Mouse (Mus musculus) ES-E14 (cell line): ENCODE data around the gene Amigo1. TPM values are rescaled to one million over a fixed set of nuclear protein-coding genes. Genes with fewer than 3 reads are reported as not detected.

ENCODE experiments used
- DNase-seq: peaks from one replicate; pipeline ENCODE4 v3.0.0-alpha.2; 2013; ENCODE audit warnings: low read depth, low spot score
- H3K27ac ChIP-seq: 2 replicates; pipeline ENCODE4 v1.5.1; 2012; ENCODE audit warnings: low read depth, mild to moderate bottlenecking, low read length, moderate library complexity, mixed read lengths; ENCODE audit not compliant: poor library complexity, insufficient read depth, severe bottlenecking
- H3K36me3 ChIP-seq: 2 replicates; pipeline ENCODE4 v1.6.1; 2012; ENCODE audit warnings: mild to moderate bottlenecking, low read length, moderate library complexity, mixed read lengths; ENCODE audit not compliant: control insufficient read depth, poor library complexity, insufficient read depth, severe bottlenecking
- H3K4me1 ChIP-seq, 2 experiments: fragments of 150-350 bp in 1 of 2; sonication (generic) in 1 of 2; 2 replicates each; pipeline ENCODE4 v1.6.1; 2012; ENCODE audit warnings: low read length in 2 of 2, mild to moderate bottlenecking in 1 of 2, mixed read lengths in 1 of 2; ENCODE audit not compliant: control insufficient read depth in 2 of 2, insufficient read depth in 2 of 2, poor library complexity in 1 of 2
- H3K4me3 ChIP-seq, 2 experiments: fragments of 150-350 bp in 1 of 2; sonication (generic) in 1 of 2; 2 replicates each; pipeline ENCODE4 v1.5.1; 2012; ENCODE audit warnings: low read length in 2 of 2, low read depth in 1 of 2, mild to moderate bottlenecking in 1 of 2, mixed read lengths in 1 of 2; ENCODE audit not compliant: insufficient read depth in 1 of 2, poor library complexity in 1 of 2, severe bottlenecking in 1 of 2
- H3K9ac ChIP-seq: 2 replicates; pipeline ENCODE4 v1.6.1; 2012; ENCODE audit warnings: low read depth, mild to moderate bottlenecking, low read length, mixed read lengths; ENCODE audit not compliant: poor library complexity, insufficient read depth, severe bottlenecking
- H3K9me3 ChIP-seq: fragments of 150-350 bp; sonication (generic); 2 replicates; pipeline ENCODE4 v1.6.1; 2012; ENCODE audit warnings: low read depth, mild to moderate bottlenecking, low read length; ENCODE audit not compliant: control insufficient read depth, insufficient read depth
- CHD2 ChIP-seq: IDR thresholded peaks from 2 replicates; pipeline ENCODE4 v1.6.1; 2014; ENCODE audit warnings: mild to moderate bottlenecking, low read depth, low read length, inconsistent platforms
- HCFC1 ChIP-seq: IDR thresholded peaks from 2 replicates; pipeline ENCODE4 v1.6.1; 2012; ENCODE audit warnings: low read length, inconsistent platforms, borderline replicate concordance; ENCODE audit not compliant: insufficient read depth
- MAFK ChIP-seq: IDR thresholded peaks from 2 replicates; pipeline ENCODE4 v1.6.1; 2014; ENCODE audit warnings: mild to moderate bottlenecking, low read depth, low read length, inconsistent platforms; ENCODE audit not compliant: insufficient read depth
- ZC3H11A ChIP-seq: IDR thresholded peaks from 2 replicates; pipeline ENCODE4 v1.6.1; 2012; ENCODE audit warnings: low read depth, mild to moderate bottlenecking, inconsistent platforms, low read length, borderline replicate concordance
- ZNF384 ChIP-seq: IDR thresholded peaks from 2 replicates; pipeline ENCODE4 v1.6.1; 2012; ENCODE audit warnings: low read depth, low read length, inconsistent platforms
- in situ Hi-C, 2 experiments: fragments of 600-800 bp; cut with MboI; formaldehyde crosslinking; loops; one replicate each; pipeline ENCODE4 v1.15.1; 2025; ENCODE audit warnings: low sequenced_read_pairs in 2 of 2, inconsistent platforms in 1 of 2; ENCODE audit not compliant: unreplicated experiment in 2 of 2
- total RNA-seq: library from RNA; depleted of rRNA; stranded (reverse); fragments of 300-350 nt; gene quantifications from 2 replicates; pipeline ENCODE4 v1.2.3, GENCODE M21; 2012

The Amigo1 gene
- total RNA-seq, 1 experiment, result 2.1 TPM

GRCm38 (mm10) chr3:108158383-108159037, 27.6 kb upstream of the Amigo1 start:
- H3K4me3 ChIP-seq, result no peak overlapping the region
- TF ChIP-seq ZNF384 (no peak), MAFK (no peak)
- no peak overlapping the region for H3K9ac ChIP-seq
- H3K27ac ChIP-seq, result no peak overlapping the region
- H3K4me1 ChIP-seq, result no peaks in the 10 kb centered on the region; a peak in 1 of 4 replicates
- H3K9me3 ChIP-seq, result no peaks in the 10 kb centered on the region
- H3K36me3 ChIP-seq, result no peaks in the 10 kb centered on the region
- in situ Hi-C loops, result no loop called here
- no peak for DNase-seq

GRCm38 (mm10) chr3:108164091-108164490, 22.0 kb upstream of the Amigo1 start:
- H3K4me3 ChIP-seq, result no peak overlapping the region
- H3K27ac ChIP-seq, result no peak overlapping the region
- no peak overlapping the region for H3K9ac ChIP-seq
- H3K9me3 ChIP-seq, result no peaks in the 10 kb centered on the region
- in situ Hi-C loops, result no loop called here
- TF ChIP-seq ZNF384 (no peak), CHD2 (no peak), MAFK (no peak), ZC3H11A (no peak), HCFC1 (no peak)
- H3K4me1 ChIP-seq, result peaks cover 0 to 7% of the 10 kb centered on the region in 2 experiments; a peak in 1 of 4 replicates
- no peaks in the 10 kb centered on the region for H3K36me3 ChIP-seq
- no peak for DNase-seq

DNA sequence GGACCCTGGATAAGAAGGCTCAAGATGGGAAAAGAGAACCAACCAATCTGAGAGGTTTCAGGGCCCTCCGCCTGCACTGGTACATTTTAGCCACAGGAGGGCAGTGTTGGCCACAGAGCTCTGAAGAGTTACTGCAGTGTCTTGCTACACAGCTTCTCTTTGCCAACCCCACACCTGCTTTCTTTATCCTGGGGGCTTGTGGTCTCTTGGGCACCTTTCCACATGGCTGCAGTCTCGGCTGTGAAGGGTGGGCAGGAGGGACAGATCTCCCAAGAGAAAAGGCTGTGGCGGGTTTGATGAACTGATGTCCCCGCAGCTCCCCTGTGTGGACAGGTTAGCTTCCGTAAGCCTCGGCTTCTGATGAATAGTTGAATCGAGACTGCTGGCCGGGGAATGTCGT, 21.3 kb upstream of the Amigo1 start:
- H3K27ac ChIP-seq, result no peak overlapping the region

DNA sequence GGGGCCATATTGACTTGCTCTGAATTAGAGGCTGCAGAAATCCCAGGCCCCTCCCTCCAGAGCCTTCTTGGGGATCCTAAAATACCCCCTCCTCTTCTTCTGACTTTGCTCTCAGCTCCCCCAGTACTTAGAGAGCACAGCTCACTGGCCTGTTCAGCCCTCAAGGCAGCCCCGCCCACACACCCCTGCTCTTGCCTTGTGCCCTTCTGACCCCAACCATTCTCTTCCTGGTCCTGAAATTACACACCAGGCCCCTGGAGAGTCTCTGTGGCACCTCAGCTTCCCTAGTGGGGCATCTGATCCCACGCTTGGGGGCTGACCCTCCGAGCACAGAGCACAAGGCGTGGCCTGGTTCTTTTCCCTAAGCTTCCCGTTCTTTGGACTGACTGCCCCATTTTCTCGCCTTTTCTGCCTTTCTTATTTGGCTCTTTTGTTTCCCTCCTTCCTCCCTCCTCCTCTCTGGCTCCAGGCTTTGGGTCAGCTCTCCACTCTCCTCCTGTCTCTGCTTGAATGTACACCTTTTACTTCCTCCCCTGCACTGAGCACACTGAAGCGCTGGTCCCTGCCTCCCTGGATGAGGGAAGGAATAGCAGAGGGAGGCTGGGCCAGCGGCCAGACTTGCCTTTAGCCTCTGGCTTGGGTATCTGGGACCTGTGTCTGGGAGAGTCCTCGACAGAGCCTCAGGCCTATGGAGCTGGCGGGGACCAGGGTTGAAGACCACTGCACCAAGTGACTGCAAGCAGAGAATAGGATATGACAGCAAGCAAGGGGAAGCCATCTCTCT, 20.4 kb upstream of the Amigo1 start:
- H3K36me3 ChIP-seq, result no peaks in the 10 kb centered on the region
- no peak overlapping the region for H3K27ac ChIP-seq
- H3K4me1 ChIP-seq, result peaks cover 0 to 7% of the 10 kb centered on the region in 2 experiments; a peak in 1 of 4 replicates
- H3K9me3 ChIP-seq, result no peaks in the 10 kb centered on the region
- H3K4me3 ChIP-seq, result no peak overlapping the region
- no peak for DNase-seq
- in situ Hi-C loops, result no loop called here
- TF ChIP-seq MAFK, result no peak
- no peak for TF ChIP-seq HCFC1
- no peak for TF ChIP-seq ZNF384
- TF ChIP-seq CHD2, result no peak
- no peak for TF ChIP-seq ZC3H11A
- H3K9ac ChIP-seq, result no peak overlapping the region; the same call in 1 of the 2 replicates

More for the DNA sequence above, 21.3 kb upstream of the Amigo1 start:
- in situ Hi-C loops, result no loop called here
- no peak overlapping the region for H3K4me3 ChIP-seq
- DNase-seq, result peak; percentile 66
- H3K9me3 ChIP-seq, result no peaks in the 10 kb centered on the region
- H3K4me1 ChIP-seq, result peaks cover 0 to 7% of the 10 kb centered on the region in 2 experiments; a peak in 1 of 4 replicates
- TF ChIP-seq HCFC1 (no peak), MAFK (no peak), CHD2 (no peak), ZC3H11A (peak; percentile 66; the same call in 1 of the 2 replicates), ZNF384 (no peak)
- H3K9ac ChIP-seq, result no peak overlapping the region
- no peaks in the 10 kb centered on the region for H3K36me3 ChIP-seq
